Mouse (Mus musculus) heart, adult 2 months (tissue): ENCODE measurements around the gene Ifna16.

ENCODE experiments used
- CTCF ChIP-seq: fragments of 200-600 bp; IDR thresholded peaks from 2 replicates; pipeline ENCODE4 v1.8.1; 2022; ENCODE audit warnings: antibody characterized with exemption, mild to moderate bottlenecking, moderate library complexity
- POLR2A ChIP-seq: fragments of 200-500 bp; IDR thresholded peaks from 2 replicates; pipeline ENCODE4 v1.6.1; 2011; ENCODE audit warnings: mild to moderate bottlenecking, low read depth, low read length, control low read depth; ENCODE audit not compliant: insufficient read depth

DNA sequence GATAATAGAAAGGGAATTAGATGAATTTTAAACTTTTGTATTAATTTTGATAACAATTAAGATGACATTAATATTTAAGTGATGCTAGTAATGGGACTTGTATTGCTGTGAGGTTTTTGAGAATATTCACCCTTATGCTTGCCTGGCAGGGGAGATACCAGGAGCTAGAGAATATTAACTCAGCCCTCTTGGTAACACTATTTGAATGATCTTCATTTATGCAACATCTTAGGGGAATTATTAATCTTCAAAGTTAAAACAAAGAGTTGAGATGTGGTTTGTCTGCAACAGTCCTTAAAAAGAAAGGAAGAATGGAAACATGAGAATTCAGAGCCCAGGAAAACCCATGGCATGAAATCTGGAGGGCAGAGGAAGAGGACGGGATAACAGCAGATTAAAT is 22.6 kb upstream of the Ifna16 start:
- TF ChIP-seq POLR2A (no peak), CTCF (no peak)
